Mouse (Mus musculus) midbrain, embryonic 10.5 days (tissue): ENCODE measurements around the gene Lexm. TPM values are rescaled to one million over a fixed set of nuclear protein-coding genes. Genes with fewer than 3 reads are reported as not detected.

Source experiments
- DNase-seq: peaks from one replicate; pipeline ENCODE4 v3.0.0-alpha.2; 2017; ENCODE audit warnings: low spot score
- H3K27ac ChIP-seq: fragments of 300-500 bp; sonication (generic); replicated peaks from 2 replicates; pipeline ENCODE4 v1.5.1; 2016; ENCODE audit warnings: mild to moderate bottlenecking
- H3K27me3 ChIP-seq: fragments of 300-500 bp; sonication (generic); 2 replicates; pipeline ENCODE4 v1.6.1; 2016; ENCODE audit warnings: low read depth, mild to moderate bottlenecking; ENCODE audit not compliant: poor library complexity, severe bottlenecking
- H3K36me3 ChIP-seq: fragments of 300-500 bp; sonication (generic); 2 replicates; pipeline ENCODE4 v1.6.1; 2016; ENCODE audit warnings: mild to moderate bottlenecking, moderate library complexity
- H3K4me1 ChIP-seq: fragments of 300-500 bp; sonication (generic); 2 replicates; pipeline ENCODE4 v1.6.1; 2016
- H3K4me3 ChIP-seq: fragments of 300-500 bp; sonication (generic); 2 replicates; pipeline ENCODE4 v1.5.1; 2016; ENCODE audit warnings: mild to moderate bottlenecking, moderate library complexity
- H3K9me3 ChIP-seq: fragments of 300-500 bp; sonication (generic); replicated peaks from 2 replicates; pipeline ENCODE4 v1.6.1; 2016; ENCODE audit warnings: mild to moderate bottlenecking
- WGBS: fragments of 180-500 bp; shearing (Covaris S2); methylation state at CpG from one replicate; pipeline ENCODE4 v1.1.7; 2016; 5-methylcytosine and 5-hydroxymethylcytosine counted together
- polyA plus RNA-seq: library from polyadenylated mRNA; unstranded; fragments of >200 nt; fragmentation: Nextera tagmentation; extraction: Ambion mirVana; gene quantifications from 2 replicates; pipeline ENCODE4 v1.2.1, GENCODE M21; 2016

Gene Lexm
- polyA plus RNA-seq, 1 experiment from 2014 or later = not detected

DNA sequence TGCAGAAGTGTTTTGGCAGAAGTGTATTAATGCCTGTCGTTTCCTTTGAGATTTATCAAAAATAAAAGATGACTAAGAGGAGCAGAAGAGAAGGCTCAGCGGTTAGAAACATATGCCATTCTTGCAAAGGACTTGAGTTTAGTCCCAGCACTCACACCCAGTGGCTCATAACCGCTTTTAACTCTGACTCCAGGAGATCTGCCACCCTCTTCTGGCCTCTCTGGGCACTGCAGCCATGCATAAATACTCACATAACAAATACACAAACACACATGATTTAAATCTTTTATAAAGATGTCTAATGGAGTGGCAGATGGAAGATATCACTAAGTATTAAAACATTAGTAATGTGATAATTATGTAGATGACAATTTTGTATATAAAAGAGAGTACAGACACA lies 20.8 kb downstream of the Lexm start:
- WGBS = 63% methylated on average over 3 of the region's 3 CpGs
- Histone ChIP-seq H3K4me1 (no peaks in the 10 kb centered on the region), H3K4me3 (no peak overlapping the region), H3K27me3 (no peaks in the 10 kb centered on the region), H3K9me3 (no peaks in the 10 kb centered on the region), H3K27ac (no peak overlapping the region), H3K36me3 (peaks cover 3% of the 10 kb centered on the region)
- no peak for DNase-seq

DNA sequence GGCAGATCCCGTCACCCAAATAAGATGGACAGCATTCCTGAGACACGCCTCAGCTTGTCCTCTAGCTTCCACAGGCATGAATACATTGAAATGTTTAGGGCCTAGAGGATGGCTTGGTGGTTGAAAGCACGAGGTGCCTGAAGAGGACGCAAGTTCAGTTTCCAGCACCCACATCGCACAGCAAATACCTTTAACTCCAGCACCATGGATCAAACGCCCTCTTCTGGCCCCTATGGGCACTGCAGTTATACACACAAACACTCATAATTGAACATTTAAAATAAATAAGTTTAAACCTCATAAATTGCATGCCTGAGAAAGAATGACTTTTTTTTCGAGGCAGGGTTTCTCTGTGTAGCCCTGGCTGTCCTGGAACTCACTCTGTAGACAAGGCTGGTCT lies 23.4 kb downstream of the Lexm start:
- Histone ChIP-seq H3K27me3 (no peaks in the 10 kb centered on the region), H3K36me3 (peaks cover 29% of the 10 kb centered on the region), H3K4me1 (no peaks in the 10 kb centered on the region), H3K9me3 (no peaks in the 10 kb centered on the region), H3K27ac (no peak overlapping the region), H3K4me3 (no peak overlapping the region)
- DNase-seq = no peak
- 64% methylated on average over 7 of the region's 7 CpGs for WGBS

- 85% methylated on average over 9 of the region's 9 CpGs for whole genome bisulfite sequencing
- peaks cover 56% of the 10 kb centered on the region for H3K36me3 ChIP-seq
- no peaks in the 10 kb centered on the region for H3K27me3 ChIP-seq
- no peaks in the 10 kb centered on the region for H3K4me1 ChIP-seq
- DNase-seq = no peak
- no peak overlapping the region for H3K4me3 ChIP-seq
- H3K9me3 ChIP-seq = no peaks in the 10 kb centered on the region
- no peak overlapping the region for H3K27ac ChIP-seq
These were observed 26.2 kb downstream of the Lexm start for GRCm38 (mm10) chr4:106590871-106591270.

DNA sequence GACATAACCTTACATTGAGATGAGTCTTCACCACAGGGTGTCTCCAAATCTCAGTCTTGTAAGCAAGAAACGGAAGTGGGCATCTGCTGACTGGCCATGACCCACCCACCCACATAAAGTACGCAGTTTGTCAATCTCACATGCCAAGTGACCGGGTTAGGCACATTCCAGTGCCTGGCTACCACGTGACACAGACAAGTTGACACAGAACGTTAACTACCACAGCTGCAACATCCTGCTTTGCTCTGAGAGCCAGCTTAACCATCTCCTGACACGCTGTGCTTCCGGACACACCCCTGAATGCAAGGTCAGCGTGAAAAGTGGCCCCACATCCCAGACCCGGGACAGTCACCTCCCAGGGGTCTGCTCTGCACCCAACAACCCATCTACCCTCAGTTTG lies 26.9 kb downstream of the Lexm start:
- Histone ChIP-seq H3K27me3 (no peaks in the 10 kb centered on the region), H3K27ac (no peak overlapping the region), H3K9me3 (no peaks in the 10 kb centered on the region), H3K4me1 (no peaks in the 10 kb centered on the region), H3K36me3 (peaks cover 64% of the 10 kb centered on the region), H3K4me3 (no peak overlapping the region)
- 85% methylated on average over 9 of the region's 9 CpGs for WGBS
- DNase-seq = no peak

GRCm38 (mm10) chr4:106587075-106587474 lies 30.0 kb downstream of the Lexm start:
- 90% methylated on average over 6 of the region's 6 CpGs for WGBS
- Histone ChIP-seq H3K9me3 (no peaks in the 10 kb centered on the region), H3K4me3 (no peak overlapping the region), H3K27me3 (no peaks in the 10 kb centered on the region), H3K27ac (no peak overlapping the region), H3K36me3 (peaks cover 94% of the 10 kb centered on the region), H3K4me1 (no peaks in the 10 kb centered on the region)
- DNase-seq = no peak

GRCm38 (mm10) chr4:106584665-106585064 lies 32.4 kb downstream of the Lexm start:
- DNase-seq = no peak
- Histone ChIP-seq H3K4me1 (no peaks in the 10 kb centered on the region), H3K36me3 (peaks cover 100% of the 10 kb centered on the region), H3K27ac (no peak overlapping the region), H3K27me3 (no peaks in the 10 kb centered on the region), H3K9me3 (no peaks in the 10 kb centered on the region), H3K4me3 (no peak overlapping the region)
- WGBS = 96% methylated on average over 4 of the region's 4 CpGs

DNA sequence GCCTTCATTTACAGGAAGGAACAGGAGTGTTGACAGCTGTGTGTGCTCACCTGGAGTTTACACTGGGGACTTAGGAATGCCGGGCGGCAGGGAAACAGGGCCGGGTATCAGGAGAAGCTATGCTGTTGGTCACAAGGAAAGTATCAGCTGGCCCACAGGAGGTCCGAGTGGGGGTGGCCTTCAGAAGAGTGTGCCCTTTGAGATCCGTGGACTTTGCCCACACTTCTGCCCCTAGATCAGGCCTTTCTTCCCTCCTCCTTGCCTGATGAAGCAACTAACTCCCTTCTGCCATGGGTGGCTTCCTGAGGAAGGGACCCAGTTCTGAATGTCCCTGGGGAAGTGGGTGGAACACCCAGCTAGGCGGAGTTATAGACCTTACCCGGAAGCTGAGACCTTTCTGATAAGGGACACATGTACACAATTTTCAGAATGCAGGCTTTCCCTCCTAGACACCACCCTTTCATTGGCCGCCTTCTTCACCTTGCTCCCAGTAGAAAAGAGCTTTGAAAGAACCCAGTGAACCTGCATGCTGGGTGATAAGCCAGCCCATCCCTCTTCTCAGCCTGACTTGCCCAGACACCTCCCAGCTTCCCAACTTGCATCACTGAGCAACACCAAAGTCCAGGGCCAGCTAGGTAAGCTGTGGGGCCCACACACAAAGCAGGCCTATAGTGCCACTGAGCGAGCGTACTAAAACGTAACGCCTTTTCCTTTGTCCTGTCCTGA lies 34.5 kb downstream of the Lexm start:
- Histone ChIP-seq H3K9me3 (no peaks in the 10 kb centered on the region), H3K4me3 (no peak overlapping the region), H3K27me3 (no peaks in the 10 kb centered on the region), H3K27ac (0 out of 2 replicates have a peak overlapping the region, but pooled peaks have one; percentile 13), H3K36me3 (peaks cover 100% of the 10 kb centered on the region), H3K4me1 (no peaks in the 10 kb centered on the region)
- 90% methylated on average over 12 of the region's 12 CpGs for WGBS
- no peak for DNase-seq

- Histone ChIP-seq H3K27ac (no peak overlapping the region), H3K9me3 (no peaks in the 10 kb centered on the region), H3K4me3 (no peak overlapping the region), H3K4me1 (no peaks in the 10 kb centered on the region), H3K27me3 (no peaks in the 10 kb centered on the region), H3K36me3 (peaks cover 100% of the 10 kb centered on the region)
- WGBS = 95% methylated on average over 15 of the region's 15 CpGs
- DNase-seq = no peak
These were observed 35.2 kb downstream of the Lexm start for GRCm38 (mm10) chr4:106581865-106582204.

DNA sequence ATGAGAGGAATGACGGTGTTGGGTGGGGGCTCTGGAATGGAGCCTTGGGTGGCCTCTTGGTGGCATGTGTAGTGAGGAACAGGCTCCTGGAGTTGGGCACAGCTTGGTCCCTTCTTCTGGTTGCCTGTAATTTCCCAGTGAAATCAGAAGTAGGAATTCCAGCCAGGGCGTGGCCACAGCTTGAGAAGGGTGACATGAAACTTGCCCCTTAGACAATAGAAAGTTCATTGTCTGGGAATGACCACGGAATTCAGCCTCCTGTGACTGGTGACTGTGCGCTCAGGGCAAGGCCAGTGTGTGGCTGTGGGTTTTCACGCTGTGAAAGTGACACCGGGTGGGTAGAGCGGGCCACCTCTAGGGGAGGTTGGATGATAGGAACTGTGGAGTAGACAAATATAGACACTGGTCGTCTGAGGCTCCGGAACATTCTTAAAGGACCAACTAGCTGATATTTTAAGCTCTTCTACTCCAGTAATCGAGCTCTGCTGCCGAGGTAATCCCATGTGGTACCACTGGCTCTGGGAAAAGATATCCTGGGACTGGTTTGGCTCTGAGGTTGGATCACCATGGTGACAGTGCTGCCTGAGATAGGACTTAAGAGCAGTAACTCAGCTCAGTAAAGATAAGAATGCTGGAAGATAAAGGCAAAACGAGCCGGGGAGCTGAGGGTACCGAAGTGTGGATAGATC lies 35.7 kb downstream of the Lexm start:
- no peak for DNase-seq
- H3K36me3 ChIP-seq = peaks cover 100% of the 10 kb centered on the region
- H3K27ac ChIP-seq = no peak overlapping the region
- no peaks in the 10 kb centered on the region for H3K9me3 ChIP-seq
- H3K27me3 ChIP-seq = no peaks in the 10 kb centered on the region
- H3K4me1 ChIP-seq = no peaks in the 10 kb centered on the region
- 92% methylated on average over 14 of the region's 14 CpGs for WGBS
- H3K4me3 ChIP-seq = no peak overlapping the region

GRCm38 (mm10) chr4:106577511-106577910 lies 39.5 kb downstream of the Lexm start:
- H3K27me3 ChIP-seq = no peaks in the 10 kb centered on the region
- H3K9me3 ChIP-seq = no peaks in the 10 kb centered on the region
- no peak for DNase-seq
- H3K27ac ChIP-seq = no peak overlapping the region
- no peaks in the 10 kb centered on the region for H3K4me1 ChIP-seq
- H3K36me3 ChIP-seq = peaks cover 100% of the 10 kb centered on the region
- WGBS = 76% methylated on average over 7 of the region's 7 CpGs
- H3K4me3 ChIP-seq = no peak overlapping the region

- H3K9me3 ChIP-seq = no peaks in the 10 kb centered on the region
- no peaks in the 10 kb centered on the region for H3K4me1 ChIP-seq
- H3K36me3 ChIP-seq = peaks cover 100% of the 10 kb centered on the region
- no peaks in the 10 kb centered on the region for H3K27me3 ChIP-seq
- H3K4me3 ChIP-seq = no peak overlapping the region
- H3K27ac ChIP-seq = no peak overlapping the region
- DNase-seq = no peak
- 91% methylated on average over 8 of the region's 8 CpGs for WGBS
These were observed 42.0 kb downstream of the Lexm start for GRCm38 (mm10) chr4:106575022-106575421.

DNA sequence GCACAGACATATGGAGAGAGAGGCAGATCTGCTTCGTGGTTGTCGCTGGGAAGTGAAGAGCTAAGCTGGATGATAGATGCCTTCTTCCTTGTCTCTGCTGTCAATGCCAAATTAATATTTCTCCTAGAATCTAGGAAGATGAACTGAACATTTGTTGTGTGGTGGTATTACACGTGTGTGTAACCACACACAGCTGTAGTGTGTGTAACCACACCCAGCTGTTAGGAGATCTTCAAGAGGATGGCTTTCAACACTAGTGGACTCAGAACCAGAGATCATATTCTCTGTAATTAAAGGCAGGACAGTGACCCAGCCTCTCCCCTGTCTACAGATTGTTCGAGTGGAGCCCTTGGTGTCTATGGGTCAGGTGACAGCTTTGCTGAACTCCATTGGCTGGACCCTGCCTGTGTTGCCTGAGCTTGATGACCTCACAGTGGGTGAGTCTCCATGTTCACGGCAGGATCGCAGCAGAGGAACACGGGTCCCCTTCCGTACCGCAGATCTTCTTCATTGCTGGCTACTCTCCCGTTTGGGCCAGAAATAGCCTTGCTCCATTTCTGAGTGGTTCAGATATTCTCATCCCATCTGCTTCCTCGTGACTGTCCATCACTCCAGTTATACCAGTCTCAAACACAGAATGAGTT lies 45.8 kb downstream of the Lexm start:
- no peaks in the 10 kb centered on the region for H3K9me3 ChIP-seq
- no peaks in the 10 kb centered on the region for H3K4me1 ChIP-seq
- DNase-seq = no peak
- WGBS = 93% methylated on average over 11 of the region's 11 CpGs
- no peaks in the 10 kb centered on the region for H3K27me3 ChIP-seq
- no peak overlapping the region for H3K4me3 ChIP-seq
- peaks cover 100% of the 10 kb centered on the region for H3K36me3 ChIP-seq
- H3K27ac ChIP-seq = no peak overlapping the region

DNA sequence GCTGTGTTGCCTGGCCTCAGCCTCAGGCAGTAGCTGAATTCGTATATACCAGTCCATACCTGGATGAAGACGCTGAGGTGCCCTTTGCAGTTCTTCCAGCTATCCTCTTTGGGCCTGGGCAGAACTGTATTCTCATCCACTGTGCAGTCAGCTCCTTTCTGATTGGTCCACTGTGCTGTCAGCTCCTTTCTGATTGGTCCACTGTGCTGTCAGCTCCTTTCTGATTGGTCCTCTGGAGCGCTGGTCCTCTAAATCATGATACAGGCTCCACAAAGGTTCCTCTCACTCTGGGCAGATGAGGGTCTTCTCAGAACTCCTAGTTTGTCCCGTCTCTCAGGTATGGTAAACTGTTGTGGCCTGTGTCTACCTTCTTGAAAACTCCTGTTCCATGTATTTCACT lies 47.4 kb downstream of the Lexm start:
- Histone ChIP-seq H3K4me1 (no peaks in the 10 kb centered on the region), H3K27me3 (peaks cover 10% of the 10 kb centered on the region), H3K9me3 (no peaks in the 10 kb centered on the region), H3K4me3 (no peak overlapping the region), H3K27ac (no peak overlapping the region), H3K36me3 (peaks cover 100% of the 10 kb centered on the region)
- no peak for DNase-seq
- WGBS = 90% methylated on average over 4 of the region's 4 CpGs
